Mouse (Mus musculus) frontal cortex, adult 2 months (tissue): ENCODE results near the gene Gzmg. TPM values are rescaled to one million over a fixed set of nuclear protein-coding genes. Genes with fewer than 3 reads are reported as not detected.

Source experiments
- polyA plus RNA-seq: library from polyadenylated mRNA; depleted of rRNA; stranded (reverse); fragments of >200 nt; gene quantifications from 2 replicates; pipeline ENCODE4 v1.2.3, GENCODE M21; 2012; rRNA removed

Gzmg gene
- polyA plus RNA-seq, 1 experiment: 1.4 TPM

Other genes starting within 250 kb of the Gzmg start
- 0.08 and 0.11 TPM in 2 replicates for gene Cma1, start 214.9 kb downstream of the Gzmg start, polyA plus RNA-seq
- gene Cma2, start 208.6 kb downstream of the Gzmg start, polyA plus RNA-seq: not detected in 2 replicates
- not detected in 2 replicates for gene Mcpt1, start 141.6 kb downstream of the Gzmg start, polyA plus RNA-seq
- gene Mcpt9, start 129.1 kb downstream of the Gzmg start, polyA plus RNA-seq: not detected in 2 replicates
- not detected in 2 replicates for gene Mcpt2, start 117.5 kb downstream of the Gzmg start, polyA plus RNA-seq
- 0.10 TPM in 1 of 2 replicates, not detected in the other for gene Mcpt4, start 97.3 kb downstream of the Gzmg start, polyA plus RNA-seq
- gene Mcpt8, start 74.3 kb downstream of the Gzmg start, polyA plus RNA-seq: not detected in 2 replicates
- 0.20 TPM in 1 of 2 replicates, not detected in the other for gene Ctsg, start 57.0 kb downstream of the Gzmg start, polyA plus RNA-seq
- 0.34 and 1.3 TPM in 2 replicates for gene Gzme, start 39.0 kb downstream of the Gzmg start, polyA plus RNA-seq
- gene Gzmd, start 27.0 kb downstream of the Gzmg start, polyA plus RNA-seq: 1.2 and 3.4 TPM in 2 replicates
- gene Gzmn, start 15.0 kb upstream of the Gzmg start, polyA plus RNA-seq: not detected in 2 replicates
- 1.4 and 3.7 TPM in 2 replicates for gene Gzmf, start 51.8 kb upstream of the Gzmg start, polyA plus RNA-seq
- gene Gzmc, start 75.1 kb upstream of the Gzmg start, polyA plus RNA-seq: 0.62 and 1.6 TPM in 2 replicates
- 0.08 and 0.21 TPM in 2 replicates for gene Gzmb, start 102.7 kb upstream of the Gzmg start, polyA plus RNA-seq
- 0.02 and 0.04 TPM in 2 replicates for gene Atp12a, start 205.5 kb upstream of the Gzmg start, polyA plus RNA-seq
- 0.44 and 0.78 TPM in 2 replicates for gene Rnf17, start 243.0 kb upstream of the Gzmg start, polyA plus RNA-seq